Mouse (Mus musculus) myocyte (in vitro differentiated cells): ENCODE measurements around the gene Exosc7.

Experiments
- CEBPB ChIP-seq: IDR thresholded peaks from 2 replicates; pipeline ENCODE4 v1.6.1; 2011; ENCODE audit warnings: mild to moderate bottlenecking, moderate library complexity; ENCODE audit not compliant: poor library complexity, insufficient read depth, severe bottlenecking
- E2F4 ChIP-seq: IDR thresholded peaks from one replicate; pipeline ENCODE4 v1.6.1; 2011; ENCODE audit warnings: mild to moderate bottlenecking, control low read depth, moderate library complexity; ENCODE audit not compliant: insufficient read depth
- MAX ChIP-seq: IDR thresholded peaks from one replicate; pipeline ENCODE4 v1.6.1; 2011; ENCODE audit warnings: low read depth, mild to moderate bottlenecking, control low read depth
- MYOD1 ChIP-seq, 3 experiments: IDR thresholded peaks; one replicate each; pipeline ENCODE4 v1.6.1; 2011; ENCODE audit warnings: control low read depth in 2 of 3, low read depth in 2 of 3, mild to moderate bottlenecking in 2 of 3, moderate library complexity in 1 of 3; ENCODE audit not compliant: insufficient read length in 2 of 3, control insufficient read depth in 1 of 3
- POLR2A ChIP-seq: IDR thresholded peaks from one replicate; pipeline ENCODE4 v1.6.1; 2011; ENCODE audit warnings: low read depth, mild to moderate bottlenecking, control low read depth, moderate library complexity; ENCODE audit not compliant: insufficient read length
- POLR2AphosphoS2 ChIP-seq: IDR thresholded peaks from one replicate; pipeline ENCODE4 v1.6.1; 2011; ENCODE audit warnings: low read depth, control low read depth; ENCODE audit not compliant: insufficient read length
- SRF ChIP-seq: IDR thresholded peaks from one replicate; pipeline ENCODE4 v1.6.1; 2011; ENCODE audit warnings: low read depth; ENCODE audit not compliant: control insufficient read depth, insufficient read length
- TCF12 ChIP-seq: IDR thresholded peaks from one replicate; pipeline ENCODE4 v1.6.1; 2011; ENCODE audit warnings: mild to moderate bottlenecking, control low read depth; ENCODE audit not compliant: poor library complexity, insufficient read depth, severe bottlenecking
- USF1 ChIP-seq: IDR thresholded peaks from one replicate; pipeline ENCODE4 v1.6.1; 2011; ENCODE audit warnings: low read depth, mild to moderate bottlenecking, control low read depth, moderate library complexity

DNA sequence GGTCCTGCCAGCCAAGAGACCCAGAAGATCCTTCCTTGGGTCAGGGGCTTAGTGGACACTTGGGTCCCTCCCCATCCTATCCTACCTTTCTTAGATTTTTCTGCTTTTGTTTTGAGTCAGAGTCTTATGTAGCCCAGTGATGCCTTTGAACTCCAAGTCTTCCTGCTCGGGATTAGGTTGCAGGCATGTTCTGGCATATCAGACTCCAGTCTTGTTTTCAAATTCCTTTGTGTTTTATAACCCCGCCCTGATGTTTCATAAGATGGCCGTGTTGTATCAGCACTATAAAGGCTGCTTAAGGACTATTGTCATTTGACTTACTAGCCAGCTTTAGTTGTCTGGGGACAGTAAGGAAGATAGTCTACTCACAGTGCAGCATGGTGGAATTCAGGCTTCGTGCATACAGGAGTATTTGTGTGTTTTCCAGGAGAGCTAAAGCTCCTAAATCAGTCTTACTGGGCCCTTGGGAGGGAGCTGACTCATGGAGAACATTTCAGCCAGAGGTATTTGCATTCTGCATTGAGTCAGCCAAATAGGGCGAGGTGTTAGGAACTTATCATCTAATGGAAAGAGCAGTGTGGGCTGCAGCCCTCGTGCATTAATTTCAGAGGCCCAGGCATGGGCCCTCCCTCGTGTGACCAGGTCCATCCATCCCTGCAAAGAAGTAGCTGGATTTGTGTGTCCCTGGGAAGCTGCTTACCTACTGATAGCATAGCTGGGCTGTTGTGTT, 24.1 kb downstream of the Exosc7 start:
- no peak for TF ChIP-seq USF1
- no peak for TF ChIP-seq POLR2A
- TF ChIP-seq POLR2AphosphoS2 = no peak
- TF ChIP-seq E2F4 = no peak
- TF ChIP-seq SRF = no peak
- no peak for TF ChIP-seq MYOD1 (IDR thresholded peaks at IDR 0.05; ENCODE audit: control insufficient read depth in 1 of 3, insufficient read length in 2 of 3, low read depth in 2 of 3)
- TF ChIP-seq CEBPB = no peak
- no peak for TF ChIP-seq TCF12
- no peak for TF ChIP-seq MAX
